Mouse (Mus musculus) heart, embryonic 15.5 days (tissue): Measurements from ENCODE around the gene F12. TPM values are rescaled to one million over a fixed set of nuclear protein-coding genes. Genes with fewer than 3 reads are reported as not detected.

Experiments
- microRNA-seq: library from miRNA; unstranded; fragments of <30 nt; microRNA quantifications from one replicate; pipeline ENCODE4, GENCODE M21; 2016
- polyA plus RNA-seq: library from polyadenylated mRNA; unstranded; fragments of >200 nt; fragmentation: Nextera tagmentation; extraction: Ambion mirVana; gene quantifications from 2 replicates; pipeline ENCODE4 v1.2.1, GENCODE M21; 2015

Gene F12
- polyA plus RNA-seq, 1 experiment from 2014 or later: 0.10 TPM

Small RNAs within 50 kb of the gene (microRNA-seq; reads per million reads assigned to microRNA genes)
- gene Mir6943: not detected

Other genes with a start within 250 kb of the F12 start
- 41.5 and 42.5 TPM in 2 replicates for gene Nsd1, start 217.0 kb downstream of the F12 start, polyA plus RNA-seq
- gene Prelid1, start 106.3 kb downstream of the F12 start, polyA plus RNA-seq: 285 and 333 TPM in 2 replicates
- 63.9 and 74.2 TPM in 2 replicates for gene Rab24, start 104.8 kb downstream of the F12 start, polyA plus RNA-seq
- gene Mxd3, start 97.0 kb downstream of the F12 start, polyA plus RNA-seq: 21.8 and 28.7 TPM in 2 replicates
- gene Lman2, start 64.0 kb downstream of the F12 start, polyA plus RNA-seq: 71.6 and 88.3 TPM in 2 replicates
- 0.42 and 1.9 TPM in 2 replicates for gene Rgs14, start 57.1 kb downstream of the F12 start, polyA plus RNA-seq
- not detected in 2 replicates for gene Slc34a1, start 28.6 kb downstream of the F12 start, polyA plus RNA-seq
- gene Pfn3, start 11.6 kb downstream of the F12 start, polyA plus RNA-seq: not detected in 2 replicates
- 15.5 and 24.7 TPM in 2 replicates for gene Grk6, start 18.3 kb upstream of the F12 start, polyA plus RNA-seq
- gene Prr7, start 37.5 kb upstream of the F12 start, polyA plus RNA-seq: 0.18 and 0.30 TPM in 2 replicates
- gene Dbn1, start 61.3 kb upstream of the F12 start, polyA plus RNA-seq: 60.1 and 77.2 TPM in 2 replicates
- gene Pdlim7, start 86.9 kb upstream of the F12 start, polyA plus RNA-seq: 221 and 251 TPM in 2 replicates
- gene Dok3, start 102.5 kb upstream of the F12 start, polyA plus RNA-seq: 1.3 and 3.0 TPM in 2 replicates
- 23.6 and 34.7 TPM in 2 replicates for gene Ddx41, start 109.9 kb upstream of the F12 start, polyA plus RNA-seq
- 17.1 and 22.6 TPM in 2 replicates for gene Fam193b, start 144.3 kb upstream of the F12 start, polyA plus RNA-seq
- 103 TPM in 2 replicates for gene Tmed9, start 146.9 kb upstream of the F12 start, polyA plus RNA-seq
- gene B4galt7, start 173.1 kb upstream of the F12 start, polyA plus RNA-seq: 16.5 and 23.4 TPM in 2 replicates
- 37.9 and 38.2 TPM in 2 replicates for gene Caml, start 196.2 kb upstream of the F12 start, polyA plus RNA-seq
- gene Ddx46, start 208.2 kb upstream of the F12 start, polyA plus RNA-seq: 16.7 and 20.4 TPM in 2 replicates